8 mouse cellular contexts compared by ENCODE assay signal in the genomic region with DNA sequence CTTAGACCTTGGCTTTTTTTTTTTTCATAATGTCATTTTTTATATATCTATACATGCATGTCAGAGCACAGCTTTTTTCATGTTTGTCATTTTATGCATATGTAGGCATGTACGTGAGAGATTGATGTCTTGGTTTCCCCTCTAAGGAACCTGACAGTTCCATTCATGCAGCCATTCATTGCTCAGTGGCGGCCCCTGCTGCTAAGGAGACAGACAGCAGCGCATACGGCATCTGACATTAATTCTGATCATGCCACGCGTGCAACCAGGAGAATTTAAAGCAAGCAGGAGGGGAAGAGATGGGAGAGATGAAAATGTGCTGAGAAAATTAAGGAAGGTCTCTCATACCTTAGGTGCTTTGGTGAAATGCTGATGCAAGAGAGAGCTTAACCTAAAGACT.
DNase-seq lines count a peak whose midpoint lies in the region; ATAC-seq and TF ChIP-seq lines count a peak whose summit lies in the region.

No protein-coding gene starts in this region.

- no peak overlapping the region for H3K4me2 ChIP-seq in heart, embryonic 11.5 days
- peak overlapping the region; percentile 52 for H3K4me2 ChIP-seq in forebrain, embryonic 12.5 days
- H3K4me2 ChIP-seq in hindbrain, embryonic 13.5 days: peak overlapping the region; percentile 63

- peaks cover 3% of the 10 kb centered on the region for H3K4me1 ChIP-seq in heart, adult 2 months (ENCODE audit: control insufficient read depth, insufficient read depth, low read length)
- H3K4me1 ChIP-seq in heart, embryonic 11.5 days (ENCODE audit: control insufficient read depth, insufficient read depth, low read length): peaks cover 3% of the 10 kb centered on the region; the same call in 1 of the 2 replicates
- H3K4me1 ChIP-seq in forebrain, embryonic 12.5 days: peaks cover 38% of the 10 kb centered on the region
- peaks cover 44% of the 10 kb centered on the region for H3K4me1 ChIP-seq in hindbrain, embryonic 13.5 days (replicated peaks)
- H3K4me1 ChIP-seq in small intestine, adult 2 months (ENCODE audit: control insufficient read depth, insufficient read depth, insufficient read length, low read length): no peaks in the 10 kb centered on the region

- no peak for ATAC-seq in heart, embryonic 11.5 days (replicated peaks; ENCODE audit: insufficient number of reproducible peaks, low FRiP score, low TSS enrichment)
- ATAC-seq in forebrain, embryonic 12.5 days (ENCODE audit: low FRiP score): peak; percentile 63
- peak; percentile 34; the same call in 1 of the 2 replicates for ATAC-seq in hindbrain, embryonic 13.5 days (ENCODE audit: low FRiP score)
- ATAC-seq in megakaryocyte progenitor cell, adult 5-6 weeks (replicated peaks; ENCODE audit: poor library complexity): peak; percentile 90

- H3K4me3 ChIP-seq in heart, adult 2 months: no peak overlapping the region
- no peak overlapping the region for H3K4me3 ChIP-seq in heart, embryonic 11.5 days (ENCODE audit: low read depth, low read length)
- peak overlapping the region; percentile 39 for H3K4me3 ChIP-seq in forebrain, embryonic 12.5 days (replicated peaks)
- peak overlapping the region; percentile 54 for H3K4me3 ChIP-seq in hindbrain, embryonic 13.5 days
- no peak overlapping the region for H3K4me3 ChIP-seq in small intestine, adult 2 months (ENCODE audit: low read depth, low read length)

- TF ChIP-seq POLR2A in heart, adult 2 months (IDR thresholded peaks at IDR 0.05; ENCODE audit: insufficient read depth, low read depth, low read length): no peak
- no peak for TF ChIP-seq POLR2A in small intestine, adult 2 months (IDR thresholded peaks at IDR 0.05; ENCODE audit: low read depth, low read length)

- H3K79me2 ChIP-seq in heart, adult 2 months (replicated peaks; ENCODE audit: control insufficient read depth, insufficient read depth, low read length): no peaks in the 10 kb centered on the region

- H3K36me3 ChIP-seq in heart, adult 2 months (ENCODE audit: control insufficient read depth, insufficient read depth, low read length): no peaks in the 10 kb centered on the region
- H3K36me3 ChIP-seq in heart, embryonic 11.5 days (ENCODE audit: control insufficient read depth, insufficient read depth, low read length): no peaks in the 10 kb centered on the region
- H3K36me3 ChIP-seq in forebrain, embryonic 12.5 days (replicated peaks): no peaks in the 10 kb centered on the region
- H3K36me3 ChIP-seq in hindbrain, embryonic 13.5 days: no peaks in the 10 kb centered on the region
- H3K36me3 ChIP-seq in small intestine, adult 2 months (ENCODE audit: control insufficient read depth, insufficient read depth, low read length): no peaks in the 10 kb centered on the region

- peak; percentile 41 to 77 for DNase-seq in heart, adult 2 months
- peak; percentile 11 for DNase-seq in c-Kit-positive CD71-positive TER-119-negative erythroid progenitor cells, embryonic 14.5 days (ENCODE audit: low read depth)
- peak; percentile 71 to 77 for DNase-seq in layer of hippocampus, postnatal 36 days

- peak; percentile 88 for TF ChIP-seq CTCF in heart, adult 2 months (IDR thresholded peaks at IDR 0.05)
- TF ChIP-seq CTCF in small intestine, adult 2 months (IDR thresholded peaks at IDR 0.05; ENCODE audit: extremely low read depth, insufficient read length, insufficient replicate concordance, low read depth, low read length): peak; percentile 74; the same call in 1 of the 2 replicates

- H3K27me3 ChIP-seq in heart, adult 2 months (ENCODE audit: control insufficient read depth, insufficient read depth, low read length): no peaks in the 10 kb centered on the region
- no peaks in the 10 kb centered on the region for H3K27me3 ChIP-seq in heart, embryonic 11.5 days (ENCODE audit: control insufficient read depth, insufficient read depth, low read length)
- no peaks in the 10 kb centered on the region for H3K27me3 ChIP-seq in forebrain, embryonic 12.5 days
- H3K27me3 ChIP-seq in hindbrain, embryonic 13.5 days: no peaks in the 10 kb centered on the region
- no peaks in the 10 kb centered on the region for H3K27me3 ChIP-seq in small intestine, adult 2 months (ENCODE audit: control insufficient read depth, insufficient read depth, low read length)

- H3K27ac ChIP-seq in heart, adult 2 months: no peak overlapping the region
- H3K27ac ChIP-seq in heart, embryonic 11.5 days (ENCODE audit: low read depth, low read length): no peak overlapping the region
- H3K27ac ChIP-seq in forebrain, embryonic 12.5 days: peak overlapping the region; percentile 87
- peak overlapping the region; percentile 94 for H3K27ac ChIP-seq in hindbrain, embryonic 13.5 days
- no peak overlapping the region for H3K27ac ChIP-seq in small intestine, adult 2 months (ENCODE audit: insufficient read depth, low read depth, low read length)

- 21% methylated on average over 6 of the region's 6 CpGs for WGBS in heart, adult 2 months
- 17% methylated on average over 6 of the region's 6 CpGs for WGBS in heart, embryonic 11.5 days (ENCODE audit: insufficient replicate concordance)
- WGBS in forebrain, embryonic 12.5 days: 8% methylated on average over 6 of the region's 6 CpGs
- 2% methylated on average over 6 of the region's 6 CpGs for WGBS in hindbrain, embryonic 13.5 days
- WGBS in small intestine, adult 2 months: 20% methylated on average over 6 of the region's 6 CpGs

- TF ChIP-seq EP300 in heart, adult 2 months (IDR thresholded peaks at IDR 0.05; ENCODE audit: insufficient read depth, low read depth, low read length): 0 out of 2 replicates have a peak, but pooled peaks have one; percentile 21

- no peaks in the 10 kb centered on the region for H3K9me3 ChIP-seq in heart, embryonic 11.5 days (replicated peaks; ENCODE audit: control insufficient read depth, low read length)
- H3K9me3 ChIP-seq in forebrain, embryonic 12.5 days: no peaks in the 10 kb centered on the region
- H3K9me3 ChIP-seq in hindbrain, embryonic 13.5 days: no peaks in the 10 kb centered on the region

- no peak overlapping the region for H3K9ac ChIP-seq in heart, adult 2 months (ENCODE audit: low read depth, low read length)
- H3K9ac ChIP-seq in heart, embryonic 11.5 days (ENCODE audit: low read depth, low read length): no peak overlapping the region
- H3K9ac ChIP-seq in forebrain, embryonic 12.5 days: 0 out of 2 replicates have a peak overlapping the region, but pooled peaks have one; percentile 25
- peak overlapping the region; percentile 78 for H3K9ac ChIP-seq in hindbrain, embryonic 13.5 days

- intact Hi-C loops in heart, adult 2 months (cut with DNase I): loop anchor here (1.0 kb wide), 1 partner anchor 160 kb away; no protein-coding TSS in a partner anchor

Comparison
In these comparisons a context has a peak if more than half of its experiments do, and no peak if none do; other contexts are left out.
1. DNase-seq: peak in every context shown above with its lines; median percentile 74 in layer of hippocampus, postnatal 36 days; 59 in heart, adult 2 months; 11 in c-Kit-positive CD71-positive TER-119-negative erythroid progenitor cells, embryonic 14.5 days.
2. H3K27ac ChIP-seq: peak in forebrain, embryonic 12.5 days (single experiment) and hindbrain, embryonic 13.5 days (single experiment); none in heart, adult 2 months (single experiment), heart, embryonic 11.5 days (single experiment) and small intestine, adult 2 months (single experiment).
3. H3K4me3 ChIP-seq: peak in forebrain, embryonic 12.5 days (single experiment) and hindbrain, embryonic 13.5 days (single experiment); none in heart, adult 2 months (single experiment), heart, embryonic 11.5 days (single experiment) and small intestine, adult 2 months (single experiment).
4. H3K9ac ChIP-seq: peak in forebrain, embryonic 12.5 days (single experiment) and hindbrain, embryonic 13.5 days (single experiment); none in heart, adult 2 months (single experiment) and heart, embryonic 11.5 days (single experiment).